Mouse (Mus musculus) testis, adult 10 weeks (tissue): ENCODE data around the gene Nfkbiz. TPM values are rescaled to one million over a fixed set of nuclear protein-coding genes. Genes with fewer than 3 reads are reported as not detected.

Experiments used
- polyA plus RNA-seq: library from polyadenylated mRNA; stranded (reverse); fragments of 350-450 nt; fragmentation: Illumina TruSeq; extraction: RNeasy Lipid Tissue Mini Kit (QIAGEN cat#74804); gene quantifications from one replicate; pipeline ENCODE4 v1.2.3, GENCODE M21; 2014; ENCODE audit warnings: low read depth, low replicate concordance

Gene Nfkbiz
- 2.7 TPM for polyA plus RNA-seq

GRCm38 (mm10) chr16:55838510-55839474 lies at the start of gene Nfkbiz:
Nfkbiz (minus strand) TSS chr16:55838899.

Other genes with a start within 250 kb of the Nfkbiz start
- 10.5 TPM for gene Nxpe3, start 56.4 kb upstream of the Nfkbiz start, polyA plus RNA-seq
- gene Cep97, start 96.0 kb upstream of the Nfkbiz start, polyA plus RNA-seq, result 14.4 TPM
- 120 TPM for gene Rpl24, start 127.4 kb upstream of the Nfkbiz start, polyA plus RNA-seq
- gene Zbtb11, start 135.0 kb upstream of the Nfkbiz start, polyA plus RNA-seq, result 27.1 TPM
- gene Pcnp, start 190.8 kb upstream of the Nfkbiz start, polyA plus RNA-seq, result 112 TPM
- gene Trmt10c, start 198.9 kb upstream of the Nfkbiz start, polyA plus RNA-seq, result 16.8 TPM
- 19.8 TPM for gene Senp7, start 209.4 kb upstream of the Nfkbiz start, polyA plus RNA-seq